Mouse (Mus musculus) ZHBTc4 (cell line): ENCODE results near the gene Sar1a.
A peak's percentile ranks its signal among the peaks of the same experiment; 100 is the strongest.

Source experiments
- DNase-seq: peaks from one replicate; pipeline ENCODE4 v3.0.0-alpha.2; 2011; ENCODE audit warnings: low read depth, low spot score

The Sar1a gene

GRCm38 (mm10) chr10:61680015-61680913, at the start of gene Sar1a:
Gene Sar1a, plus strand, starts transcription at chr10:61680299.
- peak; percentile 99 for DNase-seq

- DNase-seq = no peak
Observed at GRCm38 (mm10) chr10:61632445-61632844, 47.7 kb upstream of the Sar1a start.

- DNase-seq = no peak
Observed at GRCm38 (mm10) chr10:61637055-61637454, 43.0 kb upstream of the Sar1a start.

- no peak for DNase-seq
Observed at GRCm38 (mm10) chr10:61640363-61640762, 39.7 kb upstream of the Sar1a start.

GRCm38 (mm10) chr10:61646557-61646956, 33.5 kb upstream of the Sar1a start:
- DNase-seq = no peak

- peak; percentile 97 for DNase-seq
Observed at GRCm38 (mm10) chr10:61647790-61648736, 32.0 kb upstream of the Sar1a start, which contains the start of gene Ppa1. Gene Ppa1, plus strand, starts transcription at chr10:61648552.

- peak; percentile 54 for DNase-seq
Observed at GRCm38 (mm10) chr10:61648737-61649645, 31.1 kb upstream of the Sar1a start.

- DNase-seq = no peak
Observed at GRCm38 (mm10) chr10:61654105-61654504, 26.0 kb upstream of the Sar1a start.

- DNase-seq = no peak
Observed at GRCm38 (mm10) chr10:61654691-61655090, 25.4 kb upstream of the Sar1a start.

GRCm38 (mm10) chr10:61655188-61655587, 24.9 kb upstream of the Sar1a start:
- DNase-seq = no peak

GRCm38 (mm10) chr10:61656928-61657882, 22.9 kb upstream of the Sar1a start:
- DNase-seq = no peak

- peak; percentile 64 for DNase-seq
Observed at GRCm38 (mm10) chr10:61657985-61658384, 22.1 kb upstream of the Sar1a start.

GRCm38 (mm10) chr10:61661887-61662286, 18.2 kb upstream of the Sar1a start:
- no peak for DNase-seq

GRCm38 (mm10) chr10:61662391-61662988, 17.6 kb upstream of the Sar1a start:
- DNase-seq = no peak

- no peak for DNase-seq
Observed at GRCm38 (mm10) chr10:61665111-61665510, 15.0 kb upstream of the Sar1a start.

GRCm38 (mm10) chr10:61665651-61666050, 14.4 kb upstream of the Sar1a start:
- DNase-seq = no peak

- no peak for DNase-seq
Observed at GRCm38 (mm10) chr10:61669289-61669688, 10.8 kb upstream of the Sar1a start.

- DNase-seq = peak; percentile 29
Observed at GRCm38 (mm10) chr10:61669896-61670295, 10.2 kb upstream of the Sar1a start.

- peak; percentile 35 for DNase-seq
Observed at GRCm38 (mm10) chr10:61670758-61671157, 9.3 kb upstream of the Sar1a start.
